Mouse (Mus musculus) liver, embryonic 14.5 days (tissue): ENCODE measurements around the gene Polr2e. TPM values are rescaled to one million over a fixed set of nuclear protein-coding genes. Genes with fewer than 3 reads are reported as not detected.
A peak's percentile ranks its signal among the peaks of the same experiment; 100 is the strongest.

Experiments used
- ATAC-seq: fragments of 200-750 bp; cut with Nextera tagmentation; 2 replicates; pipeline ENCODE4 v1.8.0; 2017; ENCODE audit warnings: moderate number of reproducible peaks, mild to moderate bottlenecking, moderate library complexity; ENCODE audit not compliant: insufficient read depth
- DNase-seq, 3 experiments: peaks; one replicate each; pipeline ENCODE4 v3.0.0-alpha.2; 2012 to 2013; ENCODE audit warnings: low read depth in 3 of 3, low spot score in 3 of 3
- H3K27ac ChIP-seq: fragments of 300-500 bp; sonication (generic); 2 replicates; pipeline ENCODE4 v1.5.1; 2014; ENCODE audit warnings: moderate library complexity, mild to moderate bottlenecking, control low read depth, inconsistent platforms
- H3K27me3 ChIP-seq: fragments of 300-500 bp; sonication (generic); 2 replicates; pipeline ENCODE4 v1.6.1; 2014; ENCODE audit warnings: mild to moderate bottlenecking, low read length, moderate library complexity; ENCODE audit not compliant: control insufficient read depth, insufficient read depth
- H3K36me3 ChIP-seq: fragments of 300-500 bp; sonication (generic); replicated peaks from 2 replicates; pipeline ENCODE4 v1.6.1; 2014; ENCODE audit warnings: low read depth; ENCODE audit not compliant: control insufficient read depth, insufficient read depth
- H3K4me1 ChIP-seq, 2 experiments: fragments of 200-500 bp in 1 of 2; fragments of 300-500 bp in 1 of 2; sonication (generic) in 1 of 2; replicated peaks; 2 replicates each; pipeline ENCODE4 v1.6.1; 2012 to 2014; ENCODE audit warnings: antibody characterized with exemption in 1 of 2, inconsistent platforms in 1 of 2, low read length in 1 of 2; ENCODE audit not compliant: control insufficient read depth in 2 of 2, insufficient read depth in 2 of 2
- H3K4me2 ChIP-seq: fragments of 300-500 bp; sonication (generic); 2 replicates; pipeline ENCODE4 v1.6.1; 2014; ENCODE audit warnings: low read depth, mild to moderate bottlenecking, control low read depth, moderate library complexity
- H3K4me3 ChIP-seq, 2 experiments: fragments of 200-500 bp in 1 of 2; fragments of 300-500 bp in 1 of 2; sonication (generic) in 1 of 2; 2 replicates each; pipeline ENCODE4 v1.5.1; 2012 to 2014; ENCODE audit warnings: low read depth in 2 of 2, low read length in 2 of 2, mild to moderate bottlenecking in 2 of 2, control low read depth in 1 of 2, inconsistent platforms in 1 of 2, moderate library complexity in 1 of 2; ENCODE audit not compliant: insufficient read depth in 1 of 2
- H3K9ac ChIP-seq: fragments of 300-500 bp; sonication (generic); replicated peaks from 2 replicates; pipeline ENCODE4 v1.6.1; 2014; ENCODE audit warnings: mild to moderate bottlenecking, control low read depth, moderate library complexity
- H3K9me3 ChIP-seq: fragments of 300-500 bp; sonication (generic); 2 replicates; pipeline ENCODE4 v1.6.1; 2016; ENCODE audit warnings: low read length, mixed read lengths; ENCODE audit not compliant: control insufficient read depth
- CTCF ChIP-seq: IDR thresholded peaks from 2 replicates; pipeline ENCODE4 v1.5.1; 2016; ENCODE audit warnings: antibody characterized with exemption, low read depth, control low read depth
- EP300 ChIP-seq: IDR thresholded peaks from 2 replicates; pipeline ENCODE4 v1.6.1; 2016; ENCODE audit warnings: antibody characterized with exemption, low read depth
- WGBS: fragments of 180-500 bp; shearing (Covaris S2); extraction: QIAGEN DNeasy Blood & Tissue Kit; methylation state at CpG from one replicate; pipeline ENCODE4 v1.1.7; 2014; ENCODE audit not compliant: insufficient replicate concordance; 5-methylcytosine and 5-hydroxymethylcytosine counted together
- polyA plus RNA-seq, 2 experiments: library from polyadenylated mRNA; depleted of rRNA in 1 of 2; stranded (reverse) in 1 of 2; unstranded in 1 of 2; fragments of >200 nt; fragmentation: Nextera tagmentation in 1 of 2; extraction: Ambion mirVana in 1 of 2; gene quantifications; 2 replicates each; pipeline versions ENCODE4 v1.2.1 to v1.2.3; 2012 to 2014

Gene Polr2e
- polyA plus RNA-seq, 2 experiments: 88.0 to 121 TPM

- no peak for ATAC-seq
- Histone ChIP-seq H3K27ac (no peak overlapping the region), H3K9me3 (no peaks in the 10 kb centered on the region; the same call in 1 of the 2 replicates), H3K4me2 (peak overlapping the region; percentile 26), H3K27me3 (no peaks in the 10 kb centered on the region), H3K9ac (no peak overlapping the region), H3K4me1 (peaks cover 9% of the 10 kb centered on the region in 2 experiments), H3K4me3 (no peak overlapping the region), H3K36me3 (peaks cover 10% of the 10 kb centered on the region)
- no peak for DNase-seq
- 44% methylated on average over 1 of the region's 1 CpGs for WGBS
- no peak for TF ChIP-seq CTCF
- TF ChIP-seq EP300: no peak
These were observed 44.0 kb downstream of the Polr2e start for GRCm38 (mm10) chr10:79995636-79996035.

DNA sequence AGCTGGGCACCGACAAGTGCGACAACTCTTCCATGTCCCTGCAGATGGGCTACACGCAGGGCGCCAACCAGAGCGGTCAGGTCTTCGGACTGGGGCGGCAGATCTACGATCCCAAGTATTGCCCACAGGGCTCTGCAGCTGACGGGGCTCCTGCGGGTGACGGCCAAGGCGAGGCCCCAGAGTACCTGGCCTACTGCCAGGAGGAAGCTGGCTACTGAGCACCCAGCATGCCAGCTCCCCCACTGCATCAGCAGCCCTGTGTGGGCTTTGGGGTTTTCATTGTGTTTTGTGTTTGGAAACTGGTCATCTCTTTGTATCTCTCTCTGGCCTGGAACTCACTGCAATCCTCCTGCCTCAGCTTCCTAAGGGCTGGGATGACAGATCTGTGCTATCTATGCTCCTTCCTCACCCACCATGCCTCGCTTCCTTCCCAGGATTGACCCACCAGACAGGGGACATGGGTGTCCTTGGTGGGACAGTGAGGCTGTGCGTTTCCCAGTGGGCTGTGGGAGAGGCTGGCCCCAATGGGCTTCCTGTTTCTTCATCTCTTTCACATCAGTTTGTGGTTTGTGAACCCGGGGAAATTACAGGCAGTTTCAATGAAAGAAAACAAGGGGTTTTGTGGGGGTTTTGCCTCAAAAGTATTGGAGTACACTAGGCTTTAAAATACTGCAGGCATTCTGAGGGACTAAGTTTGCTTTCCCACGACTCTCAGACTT is 45.0 kb downstream of the Polr2e start:
- Histone ChIP-seq H3K36me3 (peaks cover 8% of the 10 kb centered on the region), H3K27ac (no peak overlapping the region; the same call in 1 of the 2 replicates), H3K9ac (no peak overlapping the region), H3K27me3 (peaks cover 6% of the 10 kb centered on the region), H3K4me3 (no peak overlapping the region), H3K4me2 (no peak overlapping the region), H3K4me1 (peaks cover 9% of the 10 kb centered on the region in 2 experiments), H3K9me3 (no peaks in the 10 kb centered on the region; the same call in 1 of the 2 replicates)
- no peak for DNase-seq
- 57% methylated on average over 16 of the region's 16 CpGs for WGBS
- ATAC-seq: no peak
- TF ChIP-seq CTCF: no peak
- no peak for TF ChIP-seq EP300

DNA sequence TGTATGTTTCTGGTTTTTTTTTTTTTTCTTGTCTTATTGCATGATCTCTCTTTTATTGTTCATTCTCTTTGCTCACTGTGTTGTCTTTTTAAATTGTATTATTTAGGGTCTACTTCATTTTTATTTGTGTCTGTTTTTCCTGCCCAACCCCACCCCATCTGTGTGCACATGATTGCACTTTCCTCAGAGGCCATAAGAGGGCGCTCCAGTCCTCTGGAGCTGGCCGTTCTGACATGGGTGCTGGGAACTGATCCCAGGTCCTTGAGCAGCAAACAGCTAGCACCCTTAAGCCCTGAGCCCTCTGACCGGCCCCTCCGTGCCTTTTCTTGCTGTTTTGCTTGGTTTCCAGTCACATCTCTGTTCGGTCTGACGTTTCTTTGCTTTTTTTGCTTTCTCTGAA is 48.0 kb downstream of the Polr2e start:
- Histone ChIP-seq H3K9me3 (no peaks in the 10 kb centered on the region; the same call in 1 of the 2 replicates), H3K9ac (no peak overlapping the region), H3K4me2 (no peak overlapping the region), H3K27me3 (peaks cover 23% of the 10 kb centered on the region), H3K27ac (no peak overlapping the region), H3K36me3 (no peaks in the 10 kb centered on the region), H3K4me1 (peaks cover 22 to 26% of the 10 kb centered on the region in 2 experiments), H3K4me3 (no peak overlapping the region)
- 86% methylated on average over 6 of the region's 6 CpGs for WGBS
- TF ChIP-seq CTCF (peak; percentile 56), EP300 (no peak)
- DNase-seq: no peak
- ATAC-seq: no peak

DNA sequence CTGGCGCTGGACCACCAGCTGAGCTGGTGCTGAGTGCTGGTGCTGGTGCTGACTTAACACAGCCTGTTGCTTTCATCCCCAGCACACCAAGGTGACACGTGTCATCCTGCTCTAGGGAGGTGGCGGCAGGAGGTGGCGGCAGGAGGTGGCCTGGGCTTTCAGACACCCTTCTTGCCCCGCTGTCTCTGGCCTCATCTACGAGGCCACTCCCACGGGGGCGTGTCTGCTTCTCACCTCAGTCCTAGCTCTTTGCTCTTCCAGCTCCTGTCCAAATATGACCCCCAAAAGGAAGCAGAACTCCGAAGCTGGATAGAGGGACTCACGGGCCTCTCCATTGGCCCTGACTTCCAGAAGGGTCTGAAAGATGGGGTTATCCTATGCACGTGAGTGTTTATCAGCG is 48.5 kb downstream of the Polr2e start:
- H3K4me2 ChIP-seq: no peak overlapping the region; the same call in 1 of the 2 replicates
- H3K4me3 ChIP-seq: no peak overlapping the region
- 60% methylated on average over 12 of the region's 12 CpGs for WGBS
- ATAC-seq (no peak), DNase-seq (no peak)
- TF ChIP-seq EP300: no peak
- no peak for TF ChIP-seq CTCF
- H3K4me1 ChIP-seq: peaks cover 26 to 31% of the 10 kb centered on the region in 2 experiments
- H3K9ac ChIP-seq: no peak overlapping the region
- no peaks in the 10 kb centered on the region for H3K36me3 ChIP-seq
- peaks cover 23% of the 10 kb centered on the region for H3K27me3 ChIP-seq
- no peaks in the 10 kb centered on the region; the same call in 1 of the 2 replicates for H3K9me3 ChIP-seq
- no peak overlapping the region for H3K27ac ChIP-seq

- Histone ChIP-seq H3K4me3 (peak overlapping the region; percentile 47 to 57; a peak in 1 of 4 replicates), H3K9me3 (no peaks in the 10 kb centered on the region; the same call in 1 of the 2 replicates), H3K4me1 (peaks cover 26 to 32% of the 10 kb centered on the region in 2 experiments), H3K4me2 (peak overlapping the region; percentile 97; the same call in 1 of the 2 replicates), H3K27ac (no peak overlapping the region), H3K36me3 (no peaks in the 10 kb centered on the region), H3K9ac (no peak overlapping the region), H3K27me3 (peaks cover 23% of the 10 kb centered on the region)
- TF ChIP-seq CTCF (no peak), EP300 (no peak)
- 55% methylated on average over 15 of the region's 15 CpGs for WGBS
- ATAC-seq (no peak), DNase-seq (no peak)
These were observed 49.7 kb downstream of the Polr2e start for GRCm38 (mm10) chr10:79989870-79990269.
